Mouse (Mus musculus) cortical plate, adult 2 months (tissue): Measurements from ENCODE around the gene Sun5. TPM values are rescaled to one million over a fixed set of nuclear protein-coding genes. Genes with fewer than 3 reads are reported as not detected.

ENCODE experiments used
- H3K27ac ChIP-seq: fragments of 200-500 bp; 2 replicates; pipeline ENCODE4 v1.5.1; 2012; ENCODE audit warnings: low read length, control low read depth, inconsistent platforms; ENCODE audit not compliant: insufficient read depth
- H3K4me1 ChIP-seq: fragments of 200-500 bp; 2 replicates; pipeline ENCODE4 v1.6.1; 2011; ENCODE audit warnings: low read length; ENCODE audit not compliant: control insufficient read depth, insufficient read depth
- H3K4me3 ChIP-seq: fragments of 200-500 bp; 2 replicates; pipeline ENCODE4 v1.5.1; 2011; ENCODE audit warnings: mild to moderate bottlenecking, low read length, control low read depth; ENCODE audit not compliant: insufficient read depth
- CTCF ChIP-seq: fragments of 200-500 bp; IDR thresholded peaks from 2 replicates; pipeline ENCODE4 v1.5.1; 2011; ENCODE audit warnings: mild to moderate bottlenecking, control low read depth, low read length; ENCODE audit not compliant: insufficient read depth; ENCODE audit errors: extremely low read depth
- POLR2A ChIP-seq: fragments of 200-500 bp; IDR thresholded peaks from 2 replicates; pipeline ENCODE4 v1.6.1; 2011; ENCODE audit warnings: mild to moderate bottlenecking, low read length, control low read depth; ENCODE audit not compliant: insufficient read depth; ENCODE audit errors: extremely low read depth
- polyA plus RNA-seq: library from polyadenylated mRNA; depleted of rRNA; stranded (reverse); fragments of >200 nt; gene quantifications from 2 replicates; pipeline ENCODE4 v1.2.3, GENCODE M21; 2012; rRNA removed

Gene Sun5
- not detected in 2 replicates for polyA plus RNA-seq

- H3K27ac ChIP-seq, result no peak within 1 kb of the TSS
- TF ChIP-seq CTCF (no peak), POLR2A (no peak)
- no peaks in the 10 kb centered on the region for H3K4me1 ChIP-seq
- H3K4me3 ChIP-seq, result no peak within 1 kb of the TSS
Measured at GRCm38 (mm10) chr2:153870984-153871383, at the start of gene Sun5. Sun5 (minus strand) TSS chr2:153871084.

GRCm38 (mm10) chr2:153917930-153918329 lies 47.0 kb upstream of the Sun5 start, which contains the start of gene Bpifb3:
Bpifb3 (plus strand) TSS chr2:153918230.
- Histone ChIP-seq H3K4me1 (peaks cover 2% of the 10 kb centered on the region; the same call in 1 of the 2 replicates), H3K4me3 (no peak within 1 kb of the TSS), H3K27ac (no peak within 1 kb of the TSS)
- no peak for TF ChIP-seq CTCF
- TF ChIP-seq POLR2A, result no peak

- no peak overlapping the region for H3K27ac ChIP-seq
- no peak for TF ChIP-seq CTCF
- no peak for TF ChIP-seq POLR2A
- H3K4me3 ChIP-seq, result no peak overlapping the region
- H3K4me1 ChIP-seq, result peaks cover 2% of the 10 kb centered on the region; the same call in 1 of the 2 replicates
Measured at GRCm38 (mm10) chr2:153914151-153914550, 43.3 kb upstream of the Sun5 start.

- Histone ChIP-seq H3K4me3 (no peak overlapping the region), H3K4me1 (no peaks in the 10 kb centered on the region), H3K27ac (no peak overlapping the region)
- TF ChIP-seq CTCF, result no peak
- no peak for TF ChIP-seq POLR2A
Measured at GRCm38 (mm10) chr2:153906626-153907025, 35.7 kb upstream of the Sun5 start.

GRCm38 (mm10) chr2:153902726-153903125 lies 31.8 kb upstream of the Sun5 start:
- Histone ChIP-seq H3K4me1 (no peaks in the 10 kb centered on the region), H3K27ac (no peak overlapping the region), H3K4me3 (no peak overlapping the region)
- no peak for TF ChIP-seq POLR2A
- TF ChIP-seq CTCF, result no peak

GRCm38 (mm10) chr2:153900088-153900487 lies 29.2 kb upstream of the Sun5 start, which contains the start of gene Bpifb6:
Bpifb6 (plus strand) TSS chr2:153900388.
- H3K4me3 ChIP-seq, result no peak within 1 kb of the TSS
- no peak within 1 kb of the TSS for H3K27ac ChIP-seq
- H3K4me1 ChIP-seq, result no peaks in the 10 kb centered on the region
- no peak for TF ChIP-seq CTCF

- no peak overlapping the region for H3K4me3 ChIP-seq
- no peaks in the 10 kb centered on the region for H3K4me1 ChIP-seq
- no peak overlapping the region for H3K27ac ChIP-seq
- TF ChIP-seq CTCF (no peak), POLR2A (no peak)
Measured at GRCm38 (mm10) chr2:153899111-153899510, 28.2 kb upstream of the Sun5 start.

- no peak for TF ChIP-seq CTCF
- no peak for TF ChIP-seq POLR2A
- no peak within 1 kb of the TSS for H3K27ac ChIP-seq
- H3K4me3 ChIP-seq, result no peak within 1 kb of the TSS
- H3K4me1 ChIP-seq, result no peaks in the 10 kb centered on the region
Measured at GRCm38 (mm10) chr2:153874745-153875144, 3.9 kb upstream of the Sun5 start, which contains the start of gene Bpifb2. Bpifb2 (plus strand) TSS chr2:153875045.

GRCm38 (mm10) chr2:153861960-153862359 lies 8.9 kb downstream of the Sun5 start:
- no peak for TF ChIP-seq CTCF
- TF ChIP-seq POLR2A, result no peak
- Histone ChIP-seq H3K27ac (no peak overlapping the region), H3K4me3 (no peak overlapping the region), H3K4me1 (no peaks in the 10 kb centered on the region)

GRCm38 (mm10) chr2:153860715-153861114 lies 10.2 kb downstream of the Sun5 start:
- Histone ChIP-seq H3K4me1 (no peaks in the 10 kb centered on the region), H3K4me3 (no peak overlapping the region), H3K27ac (no peak overlapping the region)
- TF ChIP-seq POLR2A, result no peak
- TF ChIP-seq CTCF, result no peak

- Histone ChIP-seq H3K4me3 (no peak overlapping the region), H3K27ac (no peak overlapping the region), H3K4me1 (no peaks in the 10 kb centered on the region)
- TF ChIP-seq CTCF, result no peak
- TF ChIP-seq POLR2A, result no peak
Measured at GRCm38 (mm10) chr2:153860315-153860714, 10.6 kb downstream of the Sun5 start.
